11 mouse cellular contexts compared by ENCODE assay signal in the genomic region with DNA sequence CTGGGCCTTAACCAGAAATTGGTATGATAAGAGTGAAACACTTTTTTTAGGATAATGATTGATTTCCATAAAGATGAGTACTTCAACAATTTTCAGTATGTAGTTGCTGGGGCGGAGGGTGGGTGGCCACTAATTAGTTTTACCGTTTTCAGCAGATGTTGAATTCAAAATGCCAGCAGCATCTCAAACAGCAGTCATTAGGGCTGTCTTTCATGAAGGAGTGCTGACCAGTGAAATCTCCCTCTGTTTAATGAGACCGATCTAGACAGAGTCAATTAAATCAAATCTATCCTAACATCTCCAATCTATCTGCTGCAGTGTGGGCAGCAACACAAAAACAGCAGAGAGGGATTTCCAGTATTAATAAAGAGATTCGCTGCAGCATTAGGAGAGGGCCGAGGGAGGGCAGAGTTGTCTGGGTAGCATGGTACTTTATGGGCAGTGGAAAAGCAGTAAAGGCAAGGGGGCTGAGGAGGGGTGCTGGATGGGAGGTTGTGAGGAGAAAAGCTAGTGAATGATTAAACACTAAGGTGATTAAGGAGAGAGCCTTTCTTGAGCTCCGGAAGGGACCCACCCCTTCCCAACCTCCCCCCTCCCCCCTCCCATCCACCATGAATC. TPM values are rescaled to one million over a fixed set of nuclear protein-coding genes. Genes with fewer than 3 reads are reported as not detected.
DNase-seq lines count a peak whose midpoint lies in the region; ATAC-seq and TF ChIP-seq lines count a peak whose summit lies in the region.
"Had no signal": no experiment of that assay in that cellular context is flagged by ENCODE, and none has a peak within 500 bp of the region (broad histone marks: within the 10 kb centered on the region; RNA-seq: fewer than 3 reads in every experiment).

No protein-coding gene starts in this region.

- peaks cover 36% of the 10 kb centered on the region for H3K27me3 ChIP-seq in kidney, embryonic 16.5 days (ENCODE audit: insufficient read depth, low read length)
- peaks cover 3% of the 10 kb centered on the region; the same call in 1 of the 2 replicates for H3K27me3 ChIP-seq in hindbrain, embryonic 11.5 days (ENCODE audit: control insufficient read depth, insufficient read depth, low read length)
- H3K27me3 ChIP-seq in midbrain, postnatal 0 days (ENCODE audit: insufficient read depth, low read length), result no peaks in the 10 kb centered on the region
- H3K27me3 ChIP-seq in lung, postnatal 0 days (replicated peaks; ENCODE audit: insufficient read depth, low read length), result 0 out of 2 replicates have a peak, but pooled peaks cover 14% of the 10 kb centered on the region
- peaks cover 38% of the 10 kb centered on the region for H3K27me3 ChIP-seq in liver, embryonic 11.5 days (replicated peaks; ENCODE audit: control insufficient read depth, insufficient read depth, low read length)

- 0 out of 2 replicates have a peak overlapping the region, but pooled peaks have one; percentile 18 for H3K4me2 ChIP-seq in kidney, embryonic 16.5 days (replicated peaks; ENCODE audit: low read depth, low read length)
- H3K4me2 ChIP-seq in hindbrain, embryonic 11.5 days (replicated peaks; ENCODE audit: low read depth, low read length), result no peak overlapping the region
- peak overlapping the region; percentile 68 for H3K4me2 ChIP-seq in midbrain, postnatal 0 days (ENCODE audit: low read depth, low read length, poor library complexity, severe bottlenecking)
- H3K4me2 ChIP-seq in lung, postnatal 0 days (replicated peaks; ENCODE audit: low read depth, low read length), result no peak overlapping the region
- no peak overlapping the region for H3K4me2 ChIP-seq in liver, embryonic 11.5 days

- WGBS in kidney, embryonic 16.5 days, result 15% methylated on average over 6 of the region's 6 CpGs
- WGBS in hindbrain, embryonic 11.5 days, result 17% methylated on average over 6 of the region's 6 CpGs
- 8% methylated on average over 6 of the region's 6 CpGs for WGBS in midbrain, postnatal 0 days
- 31% methylated on average over 6 of the region's 6 CpGs for WGBS in lung, postnatal 0 days
- 47% methylated on average over 6 of the region's 6 CpGs for WGBS in liver, embryonic 11.5 days

- no peak overlapping the region for H3K27ac ChIP-seq in kidney, embryonic 16.5 days (ENCODE audit: low read length)
- no peak overlapping the region for H3K27ac ChIP-seq in hindbrain, embryonic 11.5 days (ENCODE audit: low read depth, low read length)
- peak overlapping the region; percentile 0; the same call in 1 of the 2 replicates for H3K27ac ChIP-seq in midbrain, postnatal 0 days (ENCODE audit: low read depth, low read length)
- H3K27ac ChIP-seq in lung, postnatal 0 days (ENCODE audit: low read length), result no peak overlapping the region
- H3K27ac ChIP-seq in liver, embryonic 11.5 days (ENCODE audit: low read depth, low read length), result no peak overlapping the region
- H3K27ac ChIP-seq: heart, embryonic 15.5 days had no signal

- H3K4me3 ChIP-seq in kidney, embryonic 16.5 days (ENCODE audit: low read length), result no peak overlapping the region
- H3K4me3 ChIP-seq in hindbrain, embryonic 11.5 days (ENCODE audit: low read depth, low read length), result no peak overlapping the region
- H3K4me3 ChIP-seq in midbrain, postnatal 0 days (ENCODE audit: low read depth, low read length), result peak overlapping the region; percentile 72
- no peak overlapping the region for H3K4me3 ChIP-seq in lung, postnatal 0 days (ENCODE audit: low read depth, low read length)
- H3K4me3 ChIP-seq in liver, embryonic 11.5 days (ENCODE audit: low read depth, low read length), result no peak overlapping the region
- H3K4me3 ChIP-seq: heart, embryonic 15.5 days had no signal

- H3K9ac ChIP-seq in kidney, embryonic 16.5 days (replicated peaks; ENCODE audit: low read length), result no peak overlapping the region
- H3K9ac ChIP-seq in hindbrain, embryonic 11.5 days (ENCODE audit: low read depth, low read length), result no peak overlapping the region
- peak overlapping the region; percentile 30; the same call in 1 of the 2 replicates for H3K9ac ChIP-seq in midbrain, postnatal 0 days (replicated peaks; ENCODE audit: low read length, poor library complexity, severe bottlenecking)
- no peak overlapping the region for H3K9ac ChIP-seq in lung, postnatal 0 days (replicated peaks; ENCODE audit: low read depth)
- H3K9ac ChIP-seq in liver, embryonic 11.5 days (ENCODE audit: low read depth, low read length), result no peak overlapping the region
- H3K9ac ChIP-seq: heart, embryonic 15.5 days had no signal

- DNase-seq in kidney, adult 9 months, result no peak
- DNase-seq in cerebellum, postnatal 36 days, result peak; percentile 12 to 28
- peak; percentile 17 for DNase-seq in hindbrain, embryonic 11.5 days (ENCODE audit: low spot score)
- DNase-seq in midbrain, postnatal 0 days (ENCODE audit: low spot score), result peak; percentile 16
- DNase-seq in lung, postnatal 0 days (ENCODE audit: low spot score), result no peak
- DNase-seq in thymus, postnatal 0 days (ENCODE audit: low spot score), result no peak
- no peak for DNase-seq in liver, embryonic 11.5 days (ENCODE audit: low spot score)
- DNase-seq: lung, postnatal 10 days had no signal

- H3K9me3 ChIP-seq in kidney, embryonic 16.5 days (ENCODE audit: low read length), result no peaks in the 10 kb centered on the region
- no peaks in the 10 kb centered on the region for H3K9me3 ChIP-seq in hindbrain, embryonic 11.5 days (ENCODE audit: control insufficient read depth, low read length)
- no peaks in the 10 kb centered on the region for H3K9me3 ChIP-seq in midbrain, postnatal 0 days (ENCODE audit: low read length)
- H3K9me3 ChIP-seq in lung, postnatal 0 days (ENCODE audit: low read length), result no peaks in the 10 kb centered on the region
- no peaks in the 10 kb centered on the region for H3K9me3 ChIP-seq in liver, embryonic 11.5 days (ENCODE audit: control insufficient read depth, low read length)
- H3K9me3 ChIP-seq: heart, embryonic 15.5 days had no signal

- peak; percentile 45 for TF ChIP-seq CTCF in midbrain, postnatal 0 days (IDR thresholded peaks at IDR 0.05)
- no peak for TF ChIP-seq CTCF in lung, postnatal 0 days (IDR thresholded peaks at IDR 0.05)

- H3K4me1 ChIP-seq in kidney, embryonic 16.5 days (ENCODE audit: insufficient read depth, low read length), result peaks cover 30% of the 10 kb centered on the region
- 0 out of 2 replicates have a peak, but pooled peaks cover 2% of the 10 kb centered on the region for H3K4me1 ChIP-seq in hindbrain, embryonic 11.5 days (replicated peaks; ENCODE audit: control insufficient read depth, insufficient read depth, low read length)
- no peaks in the 10 kb centered on the region for H3K4me1 ChIP-seq in midbrain, postnatal 0 days (ENCODE audit: insufficient read depth, low read length)
- peaks cover 6% of the 10 kb centered on the region; the same call in 1 of the 2 replicates for H3K4me1 ChIP-seq in lung, postnatal 0 days (ENCODE audit: insufficient read depth, low read depth, low read length)
- H3K4me1 ChIP-seq in liver, embryonic 11.5 days (replicated peaks; ENCODE audit: control insufficient read depth, insufficient read depth, low read length), result no peaks in the 10 kb centered on the region

- TF ChIP-seq EP300 in lung, postnatal 0 days (IDR thresholded peaks at IDR 0.05), result no peak

- ATAC-seq in kidney, embryonic 16.5 days (ENCODE audit: low FRiP score, low TSS enrichment), result peak; percentile 86
- ATAC-seq in hindbrain, embryonic 11.5 days (ENCODE audit: low FRiP score), result peak; percentile 8; the same call in 1 of the 2 replicates
- ATAC-seq in midbrain, postnatal 0 days (ENCODE audit: low FRiP score), result no peak
- no peak for ATAC-seq in lung, postnatal 0 days
- no peak for ATAC-seq in liver, embryonic 11.5 days (replicated peaks; ENCODE audit: low FRiP score)
- ATAC-seq: activated CD4-positive, CD25-positive, alpha-beta regulatory T cell, adult 4 months had no signal

- no peaks in the 10 kb centered on the region for H3K36me3 ChIP-seq in kidney, embryonic 16.5 days (ENCODE audit: insufficient read depth, low read length)
- H3K36me3 ChIP-seq in hindbrain, embryonic 11.5 days (ENCODE audit: control insufficient read depth, insufficient read depth, low read length), result no peaks in the 10 kb centered on the region
- no peaks in the 10 kb centered on the region for H3K36me3 ChIP-seq in midbrain, postnatal 0 days (ENCODE audit: insufficient read depth, low read length)
- H3K36me3 ChIP-seq in lung, postnatal 0 days (ENCODE audit: insufficient read depth, low read length), result no peaks in the 10 kb centered on the region
- H3K36me3 ChIP-seq in liver, embryonic 11.5 days (ENCODE audit: control insufficient read depth, insufficient read depth, low read length), result no peaks in the 10 kb centered on the region
- H3K36me3 ChIP-seq: heart, embryonic 15.5 days had no signal

RNA-seq across cellular contexts. Expression of a gene that starts 4.5 kb away (rescaled TPM):
- 0.79 and 0.94 TPM in 2 replicates for polyA plus RNA-seq in kidney, embryonic 16.5 days (2015; fragmentation: Nextera tagmentation; extraction: Ambion mirVana)
- 7.7 and 8.5 TPM in 2 replicates for polyA plus RNA-seq in hindbrain, embryonic 11.5 days (2014; fragmentation: Nextera tagmentation; extraction: Ambion mirVana)
- total RNA-seq in midbrain, postnatal 0 days (2014; rRNA removed), result 41.8 and 45.9 TPM in 2 replicates
- 27.1 and 27.2 TPM in 2 replicates for polyA plus RNA-seq in midbrain, postnatal 0 days (2015; fragmentation: Nextera tagmentation; extraction: Ambion mirVana)
- 0.04 TPM in 1 of 2 replicates, not detected in the other for polyA plus RNA-seq in lung, postnatal 0 days (2015; fragmentation: Nextera tagmentation; extraction: Ambion mirVana)
- 0.03 TPM in 1 of 2 replicates, not detected in the other for polyA plus RNA-seq in thymus, postnatal 0 days (2015; fragmentation: Nextera tagmentation; extraction: Ambion mirVana)
- polyA plus RNA-seq in liver, embryonic 11.5 days (2014; fragmentation: Nextera tagmentation; extraction: Ambion mirVana), result 0.39 and 0.43 TPM in 2 replicates

Comparison
In these comparisons a context has a peak if more than half of its experiments do, and no peak if none do; other contexts are left out.
1. ATAC-seq: peak in kidney, embryonic 16.5 days (single experiment) and hindbrain, embryonic 11.5 days (single experiment); none in midbrain, postnatal 0 days (single experiment), lung, postnatal 0 days (single experiment) and liver, embryonic 11.5 days (single experiment).
2. H3K4me2 ChIP-seq: peak in kidney, embryonic 16.5 days (single experiment) and midbrain, postnatal 0 days (single experiment); none in hindbrain, embryonic 11.5 days (single experiment), lung, postnatal 0 days (single experiment) and liver, embryonic 11.5 days (single experiment).
3. DNase-seq: peak in cerebellum, postnatal 36 days (2 of 2), hindbrain, embryonic 11.5 days (single experiment) and midbrain, postnatal 0 days (single experiment); none in kidney, adult 9 months (single experiment), lung, postnatal 0 days (single experiment), thymus, postnatal 0 days (single experiment) and liver, embryonic 11.5 days (single experiment).